Mouse (Mus musculus): ENCODE results near the gene Tbc1d1.

Gene Tbc1d1

DNA sequence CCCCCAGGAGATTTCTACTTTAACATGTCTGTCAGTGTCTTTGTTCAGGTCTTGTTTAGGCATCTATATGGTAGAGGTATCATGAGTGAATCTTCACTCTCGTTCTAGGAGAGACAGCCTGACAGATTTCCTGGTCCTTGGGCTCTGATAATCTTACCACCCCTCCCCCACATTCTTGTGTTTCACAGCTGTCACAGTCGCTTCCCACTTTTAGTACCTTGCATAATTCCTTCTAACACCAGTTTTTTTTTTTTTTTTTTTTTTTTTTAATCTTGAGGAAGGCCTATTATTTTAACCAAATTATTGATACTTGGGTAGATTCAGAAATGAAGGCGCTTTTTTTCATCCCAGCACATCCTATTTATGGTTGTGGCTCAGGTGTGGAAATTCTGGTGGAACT lies 81.6 kb downstream of the Tbc1d1 start:
- no peak for DNase-seq (ENCODE audit: low spot score in 2 of 2)

DNA sequence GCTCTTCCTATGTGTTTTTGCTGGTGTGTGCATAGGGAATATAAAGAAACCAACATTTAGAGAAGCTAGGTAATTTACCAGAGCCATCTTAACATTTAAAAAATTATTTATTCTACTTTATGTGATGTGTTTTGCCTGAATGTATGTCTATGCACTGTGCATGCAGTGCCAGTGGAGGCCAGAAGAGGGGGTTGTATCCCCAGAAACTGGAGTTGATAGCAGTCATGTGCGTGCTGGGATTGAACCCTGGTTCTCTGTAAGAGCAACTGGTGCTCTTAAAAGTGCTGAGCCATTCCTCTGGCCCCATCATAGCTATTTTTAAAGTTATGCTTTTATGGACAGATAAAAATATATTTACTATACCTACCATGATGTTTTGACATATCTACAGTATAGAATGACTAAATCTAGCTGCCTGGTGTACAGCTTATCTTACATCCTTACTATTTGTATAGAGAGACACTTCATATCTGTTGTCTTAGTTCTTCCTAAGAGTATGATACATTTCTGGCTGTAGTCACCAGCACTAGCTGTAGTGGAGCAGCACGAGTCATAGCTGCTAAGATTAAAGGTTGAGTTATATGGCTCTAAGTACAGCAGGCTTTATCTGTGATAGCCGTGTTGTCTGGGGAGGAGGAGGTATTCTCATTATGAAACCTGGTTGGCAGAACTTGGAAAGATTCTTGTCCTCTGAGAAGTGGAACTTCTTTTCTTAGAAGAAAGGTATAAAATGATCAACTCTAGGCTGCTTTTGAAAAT lies 83.0 kb downstream of the Tbc1d1 start:
- DNase-seq (ENCODE audit: low spot score in 2 of 2), result no peak

DNA sequence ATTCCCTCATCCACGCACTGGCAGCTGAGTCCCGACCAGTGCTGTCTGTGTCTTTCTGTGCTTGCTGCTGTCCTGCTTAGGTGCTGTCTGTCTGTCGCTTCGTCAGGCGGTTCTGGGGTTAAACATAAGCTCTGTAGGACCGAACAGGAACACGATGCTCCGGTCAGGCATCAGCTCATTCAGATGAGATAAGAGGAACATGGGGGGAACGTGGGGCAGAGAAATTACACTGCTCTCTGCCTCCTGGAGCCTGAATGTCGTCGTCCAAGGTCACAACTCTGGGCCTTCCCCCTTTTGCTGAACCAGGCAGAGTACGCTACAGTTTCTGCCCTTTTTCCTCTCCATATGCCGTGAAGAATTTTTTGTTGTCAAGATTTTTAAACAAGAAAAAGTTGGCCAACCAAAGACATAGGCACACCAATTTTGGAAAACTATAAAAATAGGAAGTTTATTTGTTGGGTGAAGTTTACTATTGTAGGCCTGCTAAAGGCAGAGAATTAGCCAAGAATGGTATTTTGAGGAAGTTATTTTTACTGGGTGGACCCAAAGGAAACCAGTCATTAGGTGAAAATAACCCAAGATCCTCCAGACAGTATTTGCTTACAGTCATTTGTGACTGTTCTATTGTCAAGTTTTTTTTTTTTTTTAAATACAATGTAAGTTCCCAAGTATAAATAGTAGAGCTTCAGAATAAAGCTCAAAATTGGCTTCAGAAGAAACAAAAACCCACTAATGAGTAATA lies 85.0 kb downstream of the Tbc1d1 start:
- DNase-seq (ENCODE audit: low spot score in 2 of 2), result no peak

DNA sequence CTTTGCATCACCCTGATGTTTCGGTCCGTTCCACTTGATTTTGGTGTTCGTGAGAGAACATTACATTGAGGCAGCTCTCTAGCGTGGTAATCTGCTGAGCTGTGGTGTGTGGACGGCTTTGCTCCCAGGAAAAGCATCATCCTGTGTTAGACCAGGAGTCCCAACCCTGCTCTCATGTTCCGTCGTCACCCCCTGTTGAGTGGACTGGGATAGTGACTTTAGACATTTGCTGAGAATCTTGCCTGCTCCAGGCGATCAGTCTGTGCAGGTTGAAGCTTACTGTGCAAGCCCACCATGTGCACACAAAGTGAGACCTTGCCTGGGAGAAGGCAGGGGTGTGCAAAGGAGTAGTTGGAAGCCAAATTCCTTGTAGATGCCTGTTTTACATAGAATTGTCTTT lies 85.8 kb downstream of the Tbc1d1 start:
- DNase-seq (ENCODE audit: low spot score in 2 of 2), result no peak

GRCm38 (mm10) chr5:64242795-64243455 lies 86.8 kb downstream of the Tbc1d1 start:
- DNase-seq (ENCODE audit: low spot score in 2 of 2), result no peak

DNA sequence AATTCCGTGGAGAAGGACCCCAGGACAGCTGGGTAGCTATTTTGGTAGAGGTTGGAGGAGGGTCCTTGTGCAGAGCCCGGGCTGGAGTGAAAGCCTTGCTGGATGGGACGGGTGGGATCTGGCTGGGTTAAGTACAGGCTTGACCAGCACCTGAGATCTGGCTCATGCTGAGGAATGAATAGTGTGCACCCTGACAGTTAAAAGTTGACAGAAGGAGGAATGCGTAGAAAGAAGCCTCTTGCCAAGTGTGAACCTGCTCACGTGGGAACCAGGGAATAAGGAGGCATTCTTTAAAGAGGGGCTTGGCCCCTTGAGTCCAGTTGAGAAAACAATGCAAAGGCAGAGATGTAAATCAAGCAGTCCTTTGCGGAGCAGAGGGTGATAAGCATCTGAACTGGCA lies 87.6 kb downstream of the Tbc1d1 start:
- no peak for DNase-seq (ENCODE audit: low spot score in 2 of 2)

DNA sequence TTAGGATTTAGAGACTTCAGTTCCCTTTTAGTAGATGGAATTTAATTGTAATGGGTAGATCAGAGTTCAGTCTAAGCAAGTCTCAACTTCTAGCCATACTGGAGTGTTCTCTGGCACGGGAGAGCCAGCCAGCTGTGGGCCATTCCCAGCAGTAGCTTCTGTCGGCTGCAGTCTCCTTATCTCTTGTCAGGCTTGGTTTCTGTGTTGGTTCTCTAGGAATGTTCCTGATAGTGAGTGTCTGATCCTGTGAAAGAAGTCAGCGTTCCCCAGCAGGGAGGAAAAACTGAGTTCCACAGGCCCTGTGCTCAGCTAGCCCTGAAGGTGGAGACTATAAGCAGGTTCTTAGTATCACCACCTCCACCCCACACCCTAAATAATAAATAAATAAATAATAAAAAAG lies 88.2 kb downstream of the Tbc1d1 start:
- DNase-seq (ENCODE audit: low spot score in 2 of 2), result no peak

DNA sequence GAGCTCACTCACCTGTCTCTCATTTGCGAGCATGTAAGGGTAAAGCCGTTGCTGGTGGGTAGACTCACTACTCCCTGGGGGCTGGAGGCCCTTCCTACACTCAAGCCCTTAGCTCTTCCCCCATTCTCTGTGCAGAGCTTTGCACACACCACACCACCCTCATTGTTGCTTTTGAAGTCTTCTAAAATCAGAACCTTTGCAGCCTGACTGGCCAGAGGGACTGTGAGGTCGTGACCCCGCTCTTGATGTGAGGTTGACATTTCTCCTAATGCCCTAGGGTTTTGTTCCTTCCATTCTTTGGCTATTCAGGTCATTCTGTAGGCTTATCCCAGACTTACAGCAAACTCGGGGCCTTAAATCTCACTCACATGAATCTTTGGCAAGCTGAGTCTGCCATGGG lies 88.6 kb downstream of the Tbc1d1 start:
- DNase-seq (ENCODE audit: low spot score in 2 of 2), result no peak

GRCm38 (mm10) chr5:64251435-64251834 lies 95.3 kb downstream of the Tbc1d1 start:
- DNase-seq (ENCODE audit: low spot score in 2 of 2), result no peak

DNA sequence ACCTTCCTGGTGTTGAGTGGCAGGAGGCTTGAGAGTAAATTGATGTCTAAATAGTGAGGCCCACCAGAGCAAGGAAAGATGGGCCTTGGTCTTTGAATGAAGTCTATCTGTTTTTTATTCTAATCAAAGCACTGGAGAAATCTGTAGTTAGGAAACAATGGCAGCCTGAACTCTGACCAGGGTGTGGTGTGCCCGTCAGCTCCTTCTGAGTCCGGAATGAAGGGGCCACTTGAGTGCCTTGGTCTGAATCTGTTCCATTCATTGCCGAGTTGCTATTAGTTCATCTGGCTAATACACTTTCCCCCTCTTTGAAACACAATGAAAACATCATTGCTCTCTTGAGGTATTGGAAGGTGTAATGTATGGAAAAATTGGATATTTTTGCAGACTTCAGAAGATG lies 98.2 kb downstream of the Tbc1d1 start:
- no peak for DNase-seq (ENCODE audit: low spot score in 2 of 2)

DNA sequence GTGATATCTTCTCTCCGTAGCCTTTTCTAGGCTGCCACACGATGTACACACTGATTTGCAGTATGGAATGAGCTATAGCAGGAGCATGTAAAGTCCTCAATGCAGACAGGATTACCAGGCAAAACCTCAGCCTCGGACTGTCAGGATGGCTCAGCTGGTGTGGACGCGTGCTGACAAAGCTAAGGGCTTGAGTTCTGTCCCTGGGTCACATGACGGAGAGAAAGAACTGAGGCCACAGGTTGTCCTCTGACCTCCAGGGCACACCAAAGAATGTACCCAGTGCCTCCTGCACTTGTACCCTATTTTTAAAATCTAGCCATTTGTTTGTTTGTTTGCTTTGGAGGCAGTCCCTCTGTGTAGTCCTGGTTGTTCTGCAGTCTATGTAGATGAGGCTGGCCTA lies 98.9 kb downstream of the Tbc1d1 start:
- DNase-seq (ENCODE audit: low spot score in 2 of 2), result no peak

GRCm38 (mm10) chr5:64263348-64263747 lies 107.2 kb downstream of the Tbc1d1 start:
- DNase-seq (ENCODE audit: low spot score in 2 of 2), result no peak

DNA sequence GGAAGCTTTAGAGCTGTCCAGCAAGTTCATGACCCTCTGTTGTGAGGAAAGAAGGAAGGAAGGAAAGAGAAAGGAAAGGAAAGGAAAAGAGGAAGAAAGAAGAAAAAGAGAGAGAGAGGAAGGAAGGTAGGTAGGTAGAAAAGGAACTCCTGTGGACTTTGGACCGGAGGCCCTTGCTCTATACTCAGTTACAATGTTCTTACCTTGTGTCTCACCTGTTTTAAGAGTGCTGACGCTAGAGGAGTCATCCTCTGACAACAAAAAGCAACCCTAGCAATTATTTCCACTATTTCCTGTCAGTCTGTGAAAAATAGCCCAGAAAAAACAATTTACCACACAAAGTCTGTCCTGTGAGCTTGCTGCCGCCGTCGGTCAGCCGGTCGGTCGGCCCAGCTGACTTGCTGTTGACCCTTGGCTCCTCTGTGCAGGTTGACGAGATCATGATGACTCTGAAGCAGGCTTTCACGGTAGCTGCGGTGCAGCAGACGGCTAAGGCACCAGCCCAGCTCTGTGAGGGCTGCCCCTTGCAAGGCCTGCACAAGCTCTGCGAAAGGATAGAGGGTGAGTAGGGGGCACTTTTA lies 107.9 kb downstream of the Tbc1d1 start:
- no peak for DNase-seq (ENCODE audit: low spot score in 2 of 2)

GRCm38 (mm10) chr5:64265145-64265544 lies 109.0 kb downstream of the Tbc1d1 start:
- DNase-seq (ENCODE audit: low spot score in 2 of 2), result peak; percentile 68 to 73

DNA sequence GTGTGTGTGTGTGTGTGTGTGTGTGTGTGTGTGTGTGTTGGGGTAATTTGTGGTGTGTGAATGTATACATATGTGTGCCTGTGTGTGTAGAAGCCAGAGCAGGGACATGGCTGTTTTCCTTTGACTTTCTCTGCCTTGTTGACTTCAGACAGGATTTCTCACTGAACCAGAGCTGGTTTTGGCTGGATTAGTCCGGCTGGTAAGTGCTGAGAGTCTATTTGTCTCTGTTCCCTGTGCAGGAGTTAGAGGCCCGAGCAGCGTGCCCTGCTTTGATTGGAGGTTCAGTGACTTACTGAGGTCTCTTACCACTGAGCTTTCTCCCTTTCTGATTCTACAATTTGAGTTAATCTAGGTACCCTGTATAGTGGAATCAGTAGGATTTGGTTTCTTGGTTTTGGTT lies 109.8 kb downstream of the Tbc1d1 start:
- no peak for DNase-seq (ENCODE audit: low spot score in 2 of 2)

- no peak for DNase-seq (ENCODE audit: low spot score in 2 of 2)
Observed at GRCm38 (mm10) chr5:64266534-64266933, 110.4 kb downstream of the Tbc1d1 start.

GRCm38 (mm10) chr5:64267279-64267678 lies 111.2 kb downstream of the Tbc1d1 start:
- no peak for DNase-seq (ENCODE audit: low spot score in 2 of 2)

DNA sequence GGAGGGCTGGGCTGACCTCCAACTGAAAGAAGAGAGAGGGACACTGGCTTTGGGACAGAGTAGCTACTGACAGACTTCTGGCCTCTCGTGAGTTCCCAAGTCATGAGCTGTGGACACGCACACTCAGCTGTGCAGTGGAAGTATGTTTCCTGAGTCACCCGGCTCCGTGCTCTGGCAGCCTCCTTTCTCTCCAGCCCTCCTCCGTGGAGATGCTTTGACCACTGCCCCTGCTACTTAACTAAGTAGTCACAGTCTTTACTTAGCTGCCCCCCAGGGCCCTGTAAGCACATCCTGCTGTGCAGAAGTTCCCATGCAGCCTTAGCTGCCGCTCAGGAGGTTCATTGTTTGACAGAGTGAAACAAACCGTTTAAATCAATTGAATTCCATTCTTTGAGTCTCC lies 113.6 kb downstream of the Tbc1d1 start:
- DNase-seq (ENCODE audit: low spot score in 2 of 2), result no peak

GRCm38 (mm10) chr5:64273517-64273916 lies 117.4 kb downstream of the Tbc1d1 start:
- no peak for DNase-seq (ENCODE audit: low spot score in 2 of 2)

- no peak for DNase-seq (ENCODE audit: low spot score in 2 of 2)
Observed at GRCm38 (mm10) chr5:64274296-64274695, 118.2 kb downstream of the Tbc1d1 start.

DNA sequence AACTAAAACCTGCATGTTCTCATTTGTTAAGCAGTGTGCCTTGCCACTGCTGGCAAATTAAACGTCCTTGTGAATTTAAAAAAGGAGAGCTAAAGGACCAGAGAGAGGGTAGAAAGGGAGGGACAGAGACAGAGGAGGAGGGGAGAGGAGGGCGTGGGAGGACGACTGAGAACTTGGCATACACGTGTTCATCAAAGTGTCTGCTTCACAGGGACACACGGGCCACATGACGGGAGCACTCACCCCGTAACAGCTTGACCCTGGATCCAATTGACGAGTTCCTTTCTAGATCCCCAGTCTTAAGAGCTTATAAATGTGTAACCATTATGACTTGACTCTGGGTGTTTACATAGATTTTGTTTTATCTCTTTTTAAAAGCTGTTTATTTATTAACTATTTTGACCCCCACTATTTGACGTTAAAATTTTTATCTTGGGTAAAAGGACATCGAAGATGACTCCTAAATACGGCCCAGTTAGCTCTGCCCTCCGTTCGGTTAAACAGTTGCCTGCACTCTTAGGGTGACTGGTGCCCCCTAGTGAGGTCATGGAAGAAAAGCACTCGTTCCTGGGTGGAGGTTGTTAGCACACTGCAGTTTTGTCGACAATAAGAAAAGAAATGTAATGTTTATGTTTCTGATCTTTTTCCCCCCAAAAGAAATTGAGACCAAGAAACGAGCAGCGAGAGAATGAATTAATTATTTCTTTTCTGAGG lies 118.8 kb downstream of the Tbc1d1 start:
- peak; percentile 49 to 53 for DNase-seq (ENCODE audit: low spot score in 2 of 2)

DNA sequence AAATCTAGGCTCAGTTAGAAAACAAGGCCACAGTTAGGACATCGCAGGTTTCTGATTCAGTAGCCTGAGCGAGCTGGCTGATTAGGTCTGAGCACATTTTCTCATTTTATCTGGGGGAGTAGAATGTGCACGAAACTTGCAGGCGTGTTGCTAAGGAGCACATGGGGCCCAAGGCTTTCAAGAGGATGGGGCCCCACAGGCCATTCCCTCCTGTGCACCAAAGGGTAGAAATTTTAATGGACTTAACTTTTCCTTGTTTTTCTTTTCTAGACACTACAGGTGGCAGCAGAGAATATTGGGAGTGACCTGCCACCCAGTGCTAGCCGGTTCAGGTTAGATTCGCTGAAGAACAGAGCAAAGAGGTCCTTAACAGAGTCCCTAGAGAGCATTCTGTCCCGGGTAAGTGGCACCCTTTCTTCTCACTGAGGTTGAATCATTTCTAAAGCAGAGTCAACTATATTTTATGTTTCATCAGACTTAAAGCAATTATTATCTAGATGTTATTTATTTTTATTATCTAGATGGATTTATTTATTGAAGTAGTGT lies 121.6 kb downstream of the Tbc1d1 start:
- no peak for DNase-seq (ENCODE audit: low spot score in 2 of 2)
